Mouse (Mus musculus) adrenal gland, postnatal 25 days (tissue): ENCODE results near the gene Creb5. TPM values are rescaled to one million over a fixed set of nuclear protein-coding genes. Genes with fewer than 3 reads are reported as not detected.
"Not testable (repeated sequence)": the region's sequence is repeated elsewhere in the genome, so short reads cannot be mapped to it uniquely, and the experiment has no call there.

Experiments used
- DNase-seq: peaks from one replicate; pipeline ENCODE4 v3.0.0; 2021; ENCODE audit warnings: mixed read lengths
- total RNA-seq: library from RNA; stranded (reverse); gene quantifications from 2 replicates; pipeline ENCODE4 v1.2.3, GENCODE M21; 2021

The Creb5 gene
- total RNA-seq, 1 experiment from 2014 or later = 2.0 TPM

GRCm38 (mm10) chr6:53319543-53320325, 32.7 kb downstream of the Creb5 start:
- no peak for DNase-seq

- DNase-seq = peak; percentile 4
These were observed 50.3 kb downstream of the Creb5 start for GRCm38 (mm10) chr6:53337398-53337797.

- DNase-seq = no peak
These were observed 65.4 kb downstream of the Creb5 start for GRCm38 (mm10) chr6:53352311-53352960.

- no peak for DNase-seq
These were observed 69.3 kb downstream of the Creb5 start for GRCm38 (mm10) chr6:53356328-53356727.

- DNase-seq = no peak
These were observed 76.5 kb downstream of the Creb5 start for GRCm38 (mm10) chr6:53363535-53363934.

- DNase-seq = no peak
These were observed 76.9 kb downstream of the Creb5 start for GRCm38 (mm10) chr6:53363981-53364391.

GRCm38 (mm10) chr6:53369147-53369546, 82.1 kb downstream of the Creb5 start:
- DNase-seq = no peak

- no peak for DNase-seq
These were observed 82.9 kb downstream of the Creb5 start for GRCm38 (mm10) chr6:53369928-53370327.

GRCm38 (mm10) chr6:53371962-53372361, 84.9 kb downstream of the Creb5 start:
- DNase-seq = no peak

GRCm38 (mm10) chr6:53374315-53374941, 87.4 kb downstream of the Creb5 start:
- DNase-seq = no peak

- no peak for DNase-seq
These were observed 102.2 kb downstream of the Creb5 start for GRCm38 (mm10) chr6:53389277-53389676.

GRCm38 (mm10) chr6:53390413-53390812, 103.3 kb downstream of the Creb5 start:
- DNase-seq = peak; percentile 31

- DNase-seq = no peak
These were observed 107.0 kb downstream of the Creb5 start for GRCm38 (mm10) chr6:53394026-53394425.

- no peak for DNase-seq
These were observed 108.1 kb downstream of the Creb5 start for GRCm38 (mm10) chr6:53395208-53395607.

- DNase-seq = no peak
These were observed 109.4 kb downstream of the Creb5 start for GRCm38 (mm10) chr6:53396421-53396820.

GRCm38 (mm10) chr6:53397797-53398196, 110.7 kb downstream of the Creb5 start:
- DNase-seq = no peak

- no peak for DNase-seq
These were observed 111.4 kb downstream of the Creb5 start for GRCm38 (mm10) chr6:53398297-53399140.

- no peak for DNase-seq
These were observed 114.3 kb downstream of the Creb5 start for GRCm38 (mm10) chr6:53401364-53401763.

GRCm38 (mm10) chr6:53402551-53402950, 115.5 kb downstream of the Creb5 start:
- DNase-seq = not testable (repeated sequence)

GRCm38 (mm10) chr6:53409183-53409582, 122.1 kb downstream of the Creb5 start:
- DNase-seq = no peak

- DNase-seq = no peak
These were observed 134.3 kb downstream of the Creb5 start for GRCm38 (mm10) chr6:53421345-53421744.

GRCm38 (mm10) chr6:53429368-53429767, 142.3 kb downstream of the Creb5 start:
- DNase-seq = no peak
